Mouse (Mus musculus) testis, postnatal 14 days (tissue): Measurements from ENCODE around the gene Gm21921.
"Not testable (repeated sequence)": the region's sequence is repeated elsewhere in the genome, so short reads cannot be mapped to it uniquely, and the experiment has no call there.

Source experiments
- DNase-seq: peaks from one replicate; pipeline ENCODE4 v3.0.0; 2021; ENCODE audit warnings: low spot score

Gm21921 gene

DNA sequence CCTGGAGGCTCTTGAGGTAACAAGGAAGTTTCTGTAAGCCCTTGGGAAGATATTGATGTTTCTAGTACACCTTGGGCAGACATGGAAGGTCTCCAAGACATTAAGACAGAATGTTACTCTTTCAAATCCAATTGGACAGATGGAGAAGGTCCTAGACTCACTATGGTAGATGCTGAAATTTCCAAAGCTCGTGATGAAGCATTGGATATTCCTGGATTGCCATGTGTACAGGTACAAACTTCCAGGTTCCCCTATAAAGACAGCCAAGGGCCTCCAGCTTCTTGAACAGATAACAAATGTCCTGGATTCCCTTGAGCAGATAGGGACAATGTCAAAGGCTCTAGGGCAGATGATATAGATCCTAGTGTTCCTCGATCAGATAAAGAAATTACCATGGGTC lies at the start of gene Gm21921:
TSS of gene Gm21921 (minus strand) at position 101 of the 400 bp plus-strand sequence.
- DNase-seq: not testable (repeated sequence)
